Mouse (Mus musculus): ENCODE measurements around the gene Il9r. TPM values are rescaled to one million over a fixed set of nuclear protein-coding genes. Genes with fewer than 3 reads are reported as not detected.
"Not testable (repeated sequence)": the region's sequence is repeated elsewhere in the genome, so short reads cannot be mapped to it uniquely, and the experiment has no call there.

Il9r gene
- total RNA-seq, 1 experiment from 2014 or later: 4.6 TPM

- peak; percentile 99 for ATAC-seq (replicated peaks; ENCODE audit: insufficient number of reproducible peaks, low FRiP score, low TSS enrichment, poor library complexity, severe bottlenecking)
Measured at GRCm38 (mm10) chr11:32205058-32205873, 5.2 kb upstream of the Il9r start, which contains the start of gene Snrnp25. Gene Snrnp25 (plus strand): TSS chr11:32205415.

GRCm38 (mm10) chr11:32201922-32202685 is 2.0 kb upstream of the Il9r start:
- no peak for ATAC-seq (replicated peaks; ENCODE audit: insufficient number of reproducible peaks, low FRiP score, low TSS enrichment, poor library complexity, severe bottlenecking)

GRCm38 (mm10) chr11:32200992-32201391 is 913 bp upstream of the Il9r start:
- ATAC-seq (replicated peaks; ENCODE audit: insufficient number of reproducible peaks, low FRiP score, low TSS enrichment, poor library complexity, severe bottlenecking): not testable (repeated sequence)

DNA sequence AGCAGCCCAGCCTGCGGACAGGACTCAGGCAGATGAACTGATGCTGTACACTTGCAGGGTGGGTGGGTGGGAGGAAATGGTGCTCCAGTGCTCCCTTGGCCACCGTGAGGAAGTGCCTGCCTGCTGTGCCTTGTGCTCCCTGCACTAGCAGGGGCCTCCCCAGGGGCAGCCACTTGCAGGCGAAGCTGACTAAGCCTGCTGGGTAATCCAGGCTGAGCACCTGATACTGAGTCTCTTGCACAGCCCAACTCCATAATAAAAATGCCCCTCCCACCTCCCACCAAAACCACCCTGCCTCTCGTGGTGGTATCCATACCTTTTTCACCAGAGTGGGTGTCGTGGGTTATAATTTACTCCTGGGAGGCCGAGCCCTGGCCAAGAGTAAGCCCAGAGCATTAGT is 849 bp downstream of the Il9r start:
- no peak for ATAC-seq (replicated peaks; ENCODE audit: insufficient number of reproducible peaks, low FRiP score, low TSS enrichment, poor library complexity, severe bottlenecking)

DNA sequence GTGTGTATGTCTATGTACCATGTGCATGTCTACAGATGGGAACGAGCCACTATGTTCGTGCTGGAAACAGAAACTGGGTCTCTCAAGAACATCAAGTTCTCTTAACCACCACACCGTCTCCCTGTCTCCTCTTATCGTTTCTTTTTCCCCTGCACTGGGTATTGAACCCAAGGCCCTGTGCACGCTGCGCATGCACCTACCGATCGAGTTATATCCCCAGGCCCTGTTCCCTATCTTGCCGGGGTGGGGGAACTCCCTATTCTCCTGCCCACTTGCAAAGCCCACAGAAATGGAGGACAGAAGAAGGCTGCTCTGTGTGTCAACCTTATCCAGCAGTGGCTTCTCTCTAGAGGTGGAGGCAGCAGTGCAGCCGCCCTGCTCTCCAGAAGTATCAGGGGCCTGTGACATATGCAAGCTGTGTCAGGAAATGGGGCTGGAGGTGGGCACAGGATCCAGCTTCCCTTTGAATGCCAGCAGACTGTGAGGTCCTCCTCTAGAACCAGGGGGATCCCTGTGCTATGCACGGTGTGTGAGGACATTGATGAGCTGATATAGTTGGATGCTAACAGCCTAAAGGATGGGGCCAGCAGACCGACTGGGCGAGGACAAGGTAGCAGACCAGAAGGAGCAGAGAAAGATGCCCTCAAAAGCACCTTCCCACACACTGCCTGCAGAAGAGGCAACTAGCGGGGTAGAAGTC is 1.7 kb downstream of the Il9r start:
- no peak for ATAC-seq (replicated peaks; ENCODE audit: insufficient number of reproducible peaks, low FRiP score, low TSS enrichment, poor library complexity, severe bottlenecking)

GRCm38 (mm10) chr11:32197766-32198165 is 2.3 kb downstream of the Il9r start:
- no peak for ATAC-seq (replicated peaks; ENCODE audit: insufficient number of reproducible peaks, low FRiP score, low TSS enrichment, poor library complexity, severe bottlenecking)

DNA sequence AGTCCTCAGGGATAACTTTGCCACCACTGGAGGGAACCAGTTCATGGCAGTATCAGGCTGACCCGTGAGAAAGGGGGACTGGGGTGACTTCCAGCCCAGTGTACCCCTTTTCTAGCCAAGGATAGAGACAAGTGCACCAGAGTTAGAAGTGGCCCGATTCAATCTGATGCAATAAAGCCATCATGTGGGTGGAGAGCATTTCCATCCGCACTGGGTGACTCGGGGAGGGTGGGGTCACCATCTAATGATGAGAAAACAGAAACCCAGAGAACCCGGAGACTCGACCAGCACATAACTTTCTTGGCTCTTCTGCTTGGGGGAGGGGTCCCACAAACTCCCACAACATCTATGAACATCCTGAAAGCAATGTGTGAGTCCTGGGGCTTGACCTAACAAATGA is 3.4 kb downstream of the Il9r start:
- ATAC-seq (replicated peaks; ENCODE audit: insufficient number of reproducible peaks, low FRiP score, low TSS enrichment, poor library complexity, severe bottlenecking): no peak

GRCm38 (mm10) chr11:32195867-32196540 is 4.1 kb downstream of the Il9r start:
- no peak for ATAC-seq (replicated peaks; ENCODE audit: insufficient number of reproducible peaks, low FRiP score, low TSS enrichment, poor library complexity, severe bottlenecking)

DNA sequence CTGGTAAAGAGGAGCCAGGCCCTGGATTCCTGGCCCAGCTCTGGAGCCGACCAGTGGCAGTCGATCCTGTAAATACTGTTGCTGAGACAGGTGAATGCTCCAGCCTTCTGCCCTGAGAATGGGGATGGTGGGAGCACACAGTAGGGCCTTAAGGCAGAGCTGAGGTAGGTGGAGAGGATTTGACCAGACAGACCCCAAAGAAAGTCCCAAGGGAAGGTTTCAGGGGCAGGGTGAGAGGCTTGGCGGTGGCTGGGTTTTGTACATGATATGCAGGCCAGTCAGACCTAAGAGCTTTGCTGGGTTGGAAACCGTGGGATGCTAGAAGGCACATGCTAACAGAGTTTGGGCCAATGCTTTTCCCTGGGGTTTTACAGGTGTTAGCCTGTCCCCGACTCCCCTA is 5.5 kb downstream of the Il9r start:
- no peak for ATAC-seq (replicated peaks; ENCODE audit: insufficient number of reproducible peaks, low FRiP score, low TSS enrichment, poor library complexity, severe bottlenecking)

DNA sequence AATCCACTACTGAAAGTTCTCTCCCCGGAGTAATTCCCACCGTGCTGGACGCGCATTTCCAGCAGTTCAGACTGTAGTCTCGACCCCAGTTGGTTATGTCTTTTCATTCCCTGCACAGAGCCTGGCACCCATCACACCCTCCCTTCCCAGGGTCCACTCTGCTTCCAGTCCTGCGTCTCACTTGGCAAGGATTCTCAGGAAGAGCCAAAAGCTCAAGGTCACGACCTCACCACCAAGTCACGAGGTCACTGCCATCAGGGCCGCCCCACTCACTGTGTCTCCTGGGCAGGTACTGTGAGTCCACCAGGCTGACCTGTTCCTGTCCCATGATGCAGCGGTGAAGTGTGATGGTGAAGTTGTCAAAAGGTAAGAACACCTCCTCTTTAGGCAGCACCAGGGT is 6.0 kb downstream of the Il9r start:
- no peak for ATAC-seq (replicated peaks; ENCODE audit: insufficient number of reproducible peaks, low FRiP score, low TSS enrichment, poor library complexity, severe bottlenecking)

GRCm38 (mm10) chr11:32193156-32193555 is 6.9 kb downstream of the Il9r start:
- ATAC-seq (replicated peaks; ENCODE audit: insufficient number of reproducible peaks, low FRiP score, low TSS enrichment, poor library complexity, severe bottlenecking): no peak

GRCm38 (mm10) chr11:32190603-32191110 is 9.4 kb downstream of the Il9r start:
- ATAC-seq (replicated peaks; ENCODE audit: insufficient number of reproducible peaks, low FRiP score, low TSS enrichment, poor library complexity, severe bottlenecking): no peak

DNA sequence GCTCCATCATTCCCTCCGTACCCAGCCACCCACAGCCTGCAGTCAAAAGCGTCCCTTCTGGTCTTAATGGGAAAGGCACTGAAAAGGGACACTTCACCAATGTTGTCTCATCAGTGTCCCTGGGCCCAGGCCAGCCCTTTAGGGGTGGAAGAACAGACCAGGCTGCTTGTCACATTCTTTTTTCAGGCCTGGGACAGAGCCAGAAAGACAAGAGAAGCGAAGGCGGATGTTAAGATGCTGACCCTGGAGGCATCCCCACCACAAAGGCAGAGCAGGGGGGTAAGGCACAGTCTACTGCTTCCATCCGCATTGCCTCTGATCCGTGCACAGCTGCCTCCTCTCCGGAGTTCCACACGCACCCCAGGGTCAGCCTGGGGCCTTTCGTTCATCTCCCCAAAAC is 10.0 kb downstream of the Il9r start:
- ATAC-seq (replicated peaks; ENCODE audit: insufficient number of reproducible peaks, low FRiP score, low TSS enrichment, poor library complexity, severe bottlenecking): no peak

- ATAC-seq (replicated peaks; ENCODE audit: insufficient number of reproducible peaks, low FRiP score, low TSS enrichment, poor library complexity, severe bottlenecking): no peak
Measured at GRCm38 (mm10) chr11:32189434-32189833, 10.6 kb downstream of the Il9r start.

DNA sequence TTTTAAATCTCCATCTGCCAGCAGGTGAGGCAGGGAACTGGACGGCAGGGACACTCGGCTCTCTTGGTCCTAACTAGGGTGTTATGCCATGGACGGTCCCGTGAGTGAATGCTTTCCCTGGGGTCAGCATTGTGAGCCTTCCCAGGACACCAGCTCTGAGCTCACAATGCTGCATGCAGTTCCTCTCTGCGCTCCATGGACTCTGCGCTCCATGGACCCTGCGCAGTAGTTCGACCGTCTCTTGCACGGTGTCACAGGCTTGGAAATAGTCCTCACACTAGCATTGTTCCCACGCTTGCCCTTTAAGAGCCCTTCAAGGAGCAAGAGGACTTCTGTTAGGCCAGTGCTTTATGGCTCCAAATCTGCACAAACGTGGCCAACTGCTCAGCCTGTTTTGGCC is 11.2 kb downstream of the Il9r start:
- ATAC-seq (replicated peaks; ENCODE audit: insufficient number of reproducible peaks, low FRiP score, low TSS enrichment, poor library complexity, severe bottlenecking): no peak

GRCm38 (mm10) chr11:32187256-32187655 is 12.8 kb downstream of the Il9r start:
- ATAC-seq (replicated peaks; ENCODE audit: insufficient number of reproducible peaks, low FRiP score, low TSS enrichment, poor library complexity, severe bottlenecking): no peak

GRCm38 (mm10) chr11:32186031-32186430 is 14.0 kb downstream of the Il9r start:
- ATAC-seq (replicated peaks; ENCODE audit: insufficient number of reproducible peaks, low FRiP score, low TSS enrichment, poor library complexity, severe bottlenecking): no peak

GRCm38 (mm10) chr11:32184469-32184868 is 15.6 kb downstream of the Il9r start:
- ATAC-seq (replicated peaks; ENCODE audit: insufficient number of reproducible peaks, low FRiP score, low TSS enrichment, poor library complexity, severe bottlenecking): no peak

All from monocyte, adult 5-6 weeks (primary cell).